Mouse (Mus musculus) embryonic facial prominence, embryonic 15.5 days (tissue): ENCODE results near the gene Adss. TPM values are rescaled to one million over a fixed set of nuclear protein-coding genes. Genes with fewer than 3 reads are reported as not detected.

Experiments used
- ATAC-seq: fragments of 200-750 bp; cut with Nextera tagmentation; 2 replicates; pipeline ENCODE4 v1.8.0; 2017; ENCODE audit warnings: low read depth, moderate TSS enrichment; ENCODE audit not compliant: insufficient number of reproducible peaks, low FRiP score, low TSS enrichment
- H3K27ac ChIP-seq: fragments of 300-500 bp; sonication (generic); replicated peaks from 2 replicates; pipeline ENCODE4 v1.5.1; 2015; ENCODE audit warnings: mild to moderate bottlenecking, inconsistent platforms
- H3K27me3 ChIP-seq: fragments of 300-500 bp; sonication (generic); 2 replicates; pipeline ENCODE4 v1.6.1; 2015; ENCODE audit warnings: inconsistent platforms
- H3K36me3 ChIP-seq: fragments of 300-500 bp; sonication (generic); 2 replicates; pipeline ENCODE4 v1.6.1; 2015; ENCODE audit warnings: mild to moderate bottlenecking, inconsistent platforms
- H3K4me1 ChIP-seq: fragments of 300-500 bp; sonication (generic); 2 replicates; pipeline ENCODE4 v1.6.1; 2015; ENCODE audit warnings: inconsistent platforms
- H3K4me2 ChIP-seq: fragments of 300-500 bp; sonication (generic); replicated peaks from 2 replicates; pipeline ENCODE4 v1.6.1; 2015; ENCODE audit warnings: mild to moderate bottlenecking, inconsistent platforms
- H3K4me3 ChIP-seq: fragments of 300-500 bp; sonication (generic); replicated peaks from 2 replicates; pipeline ENCODE4 v1.5.1; 2015; ENCODE audit warnings: mild to moderate bottlenecking, inconsistent platforms
- H3K9ac ChIP-seq: fragments of 300-500 bp; sonication (generic); 2 replicates; pipeline ENCODE4 v1.6.1; 2015; ENCODE audit warnings: inconsistent platforms
- H3K9me3 ChIP-seq: fragments of 300-500 bp; sonication (generic); replicated peaks from 2 replicates; pipeline ENCODE4 v1.6.1; 2016; ENCODE audit warnings: inconsistent platforms
- WGBS: fragments of 180-500 bp; shearing (Covaris S2); methylation state at CpG from one replicate; pipeline ENCODE4 v1.1.7; 2015; 5-methylcytosine and 5-hydroxymethylcytosine counted together
- polyA plus RNA-seq: library from polyadenylated mRNA; unstranded; fragments of >200 nt; fragmentation: Nextera tagmentation; extraction: Ambion mirVana; gene quantifications from 2 replicates; pipeline ENCODE4 v1.2.1, GENCODE M21; 2015

Adss gene
- polyA plus RNA-seq, 1 experiment from 2014 or later, result 49.8 TPM

DNA sequence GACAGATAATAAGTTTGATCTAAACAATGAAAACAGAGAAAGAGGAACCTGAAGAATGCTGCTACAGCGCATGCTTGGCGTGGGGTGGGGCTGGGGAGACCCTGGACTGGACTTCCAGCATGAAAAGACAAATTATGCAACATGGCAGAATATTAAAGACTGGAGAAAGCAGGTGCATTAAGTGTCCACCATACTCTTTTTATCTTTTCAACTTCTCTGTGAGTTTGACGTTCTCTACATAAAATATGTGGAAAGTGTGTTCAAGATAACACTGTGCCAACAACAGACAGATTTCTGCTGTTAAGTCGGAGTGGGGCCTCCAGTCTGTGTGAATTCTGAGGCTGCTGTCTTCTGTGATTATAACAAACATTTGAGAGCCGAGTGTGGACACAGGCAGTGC, 69.4 kb downstream of the Adss start:
- H3K9ac ChIP-seq, result no peak overlapping the region
- H3K4me2 ChIP-seq, result no peak overlapping the region
- H3K36me3 ChIP-seq, result no peaks in the 10 kb centered on the region
- no peak for ATAC-seq
- WGBS, result 72% methylated on average over 5 of the region's 5 CpGs
- no peak overlapping the region for H3K27ac ChIP-seq
- 0 out of 2 replicates have a peak, but pooled peaks cover 4% of the 10 kb centered on the region for H3K9me3 ChIP-seq
- H3K4me1 ChIP-seq, result no peaks in the 10 kb centered on the region
- no peaks in the 10 kb centered on the region for H3K27me3 ChIP-seq
- no peak overlapping the region for H3K4me3 ChIP-seq

DNA sequence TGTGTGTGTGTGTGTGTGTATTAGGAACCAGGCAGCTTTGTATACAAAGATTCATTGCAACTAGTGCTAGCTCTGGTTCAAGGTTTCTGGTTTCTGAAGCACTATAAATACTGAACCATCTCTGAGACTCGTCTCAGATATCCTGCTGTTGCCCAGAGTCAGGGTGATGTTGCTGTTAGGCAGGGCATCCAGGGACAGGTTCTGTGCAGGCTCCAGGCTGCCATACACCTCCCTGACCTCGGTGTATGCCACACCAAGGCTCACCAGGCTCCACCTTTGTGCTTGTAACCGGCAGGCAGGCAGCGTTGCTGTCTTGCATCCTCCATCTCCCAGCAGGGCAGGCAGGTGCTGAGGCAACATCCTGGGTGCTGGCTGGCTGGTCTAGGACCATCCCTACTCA, 72.5 kb downstream of the Adss start:
- H3K4me1 ChIP-seq, result no peaks in the 10 kb centered on the region
- WGBS, result 67% methylated on average over 4 of the region's 4 CpGs
- H3K27ac ChIP-seq, result no peak overlapping the region
- no peak overlapping the region for H3K4me3 ChIP-seq
- no peaks in the 10 kb centered on the region for H3K36me3 ChIP-seq
- ATAC-seq, result no peak
- no peak overlapping the region for H3K4me2 ChIP-seq
- H3K9ac ChIP-seq, result no peak overlapping the region
- H3K27me3 ChIP-seq, result no peaks in the 10 kb centered on the region
- no peaks in the 10 kb centered on the region for H3K9me3 ChIP-seq

GRCm38 (mm10) chr1:177719029-177719427, 77.3 kb downstream of the Adss start:
- no peak overlapping the region for H3K4me3 ChIP-seq
- no peak overlapping the region for H3K4me2 ChIP-seq
- H3K9me3 ChIP-seq, result no peaks in the 10 kb centered on the region
- ATAC-seq, result peak; percentile 7; the same call in 1 of the 2 replicates
- H3K9ac ChIP-seq, result no peak overlapping the region
- H3K4me1 ChIP-seq, result no peaks in the 10 kb centered on the region
- H3K27me3 ChIP-seq, result no peaks in the 10 kb centered on the region
- 62% methylated on average over 3 of the region's 3 CpGs for WGBS
- H3K36me3 ChIP-seq, result no peaks in the 10 kb centered on the region
- no peak overlapping the region for H3K27ac ChIP-seq

- H3K27me3 ChIP-seq, result no peaks in the 10 kb centered on the region
- WGBS, result 55% methylated on average over 11 of the region's 11 CpGs
- no peak for ATAC-seq
Observed at GRCm38 (mm10) chr1:177718340-177719028, 77.8 kb downstream of the Adss start.

GRCm38 (mm10) chr1:177717057-177717835, 79.1 kb downstream of the Adss start:
- H3K4me2 ChIP-seq, result no peak overlapping the region
- H3K27ac ChIP-seq, result no peak overlapping the region
- ATAC-seq, result no peak
- WGBS, result 78% methylated on average over 7 of the region's 7 CpGs
- no peaks in the 10 kb centered on the region for H3K36me3 ChIP-seq
- H3K27me3 ChIP-seq, result no peaks in the 10 kb centered on the region
- H3K9ac ChIP-seq, result no peak overlapping the region
- H3K4me1 ChIP-seq, result no peaks in the 10 kb centered on the region
- no peaks in the 10 kb centered on the region for H3K9me3 ChIP-seq
- no peak overlapping the region for H3K4me3 ChIP-seq

More at GRCm38 (mm10) chr1:177718340-177719028, 77.8 kb downstream of the Adss start:
- H3K4me1 ChIP-seq, result no peaks in the 10 kb centered on the region
- no peak overlapping the region for H3K4me3 ChIP-seq
- H3K27ac ChIP-seq, result no peak overlapping the region
- no peaks in the 10 kb centered on the region for H3K9me3 ChIP-seq
- no peak overlapping the region for H3K9ac ChIP-seq
- H3K4me2 ChIP-seq, result no peak overlapping the region
- no peaks in the 10 kb centered on the region for H3K36me3 ChIP-seq

DNA sequence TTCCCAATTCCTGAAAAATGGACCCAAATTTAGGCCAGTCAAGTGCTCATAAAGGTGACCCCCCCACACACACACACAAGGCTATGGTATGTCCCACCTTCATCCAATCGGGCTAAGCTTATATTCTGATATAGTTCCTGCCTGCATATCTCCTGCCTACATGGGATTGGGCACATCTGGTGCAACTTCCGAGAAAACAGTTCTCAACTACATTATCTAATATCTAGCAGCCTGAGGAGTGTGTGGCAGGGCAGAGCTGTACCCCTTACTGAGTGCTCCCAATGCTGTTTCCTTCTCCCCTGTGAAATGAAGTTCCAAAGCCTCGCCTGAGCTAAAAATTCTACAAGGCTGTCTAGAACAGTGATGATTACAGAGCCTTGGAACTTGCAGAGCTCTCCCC, 79.9 kb downstream of the Adss start:
- Histone ChIP-seq H3K4me3 (no peak overlapping the region), H3K4me2 (no peak overlapping the region), H3K27ac (no peak overlapping the region), H3K9me3 (no peaks in the 10 kb centered on the region), H3K4me1 (no peaks in the 10 kb centered on the region), H3K27me3 (no peaks in the 10 kb centered on the region), H3K9ac (no peak overlapping the region), H3K36me3 (no peaks in the 10 kb centered on the region)
- no peak for ATAC-seq
- WGBS, result 61% methylated on average over 3 of the region's 3 CpGs

DNA sequence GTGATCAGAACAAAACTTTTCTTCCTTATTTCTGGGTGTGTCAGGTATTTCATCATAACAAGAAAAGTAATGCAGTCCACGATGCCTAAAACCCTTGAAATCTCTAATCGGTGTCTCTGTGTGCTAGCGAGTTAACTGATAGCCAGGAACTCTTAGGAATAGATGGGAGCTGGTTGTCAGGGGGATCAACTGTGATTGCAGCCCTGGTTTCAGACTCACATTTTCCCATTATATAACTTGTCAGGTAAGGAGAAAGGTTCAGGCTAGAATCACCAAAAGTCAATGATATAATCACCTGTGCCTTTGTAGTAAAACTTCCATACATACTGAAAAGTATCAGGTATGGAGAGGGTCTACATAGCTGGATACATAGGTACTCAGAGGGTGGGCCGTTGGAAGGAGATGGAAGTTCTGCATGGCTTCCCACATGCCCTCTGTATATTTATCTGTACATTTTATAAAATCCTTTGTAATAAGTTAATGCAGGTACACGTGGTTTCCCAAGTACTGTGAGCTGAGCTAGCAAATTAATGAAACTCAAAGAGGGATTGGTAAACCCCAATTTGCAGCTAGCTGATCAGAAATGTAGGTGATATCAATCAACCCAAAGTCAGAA, 81.8 kb downstream of the Adss start:
- Histone ChIP-seq H3K27me3 (no peaks in the 10 kb centered on the region), H3K36me3 (no peaks in the 10 kb centered on the region), H3K9me3 (no peaks in the 10 kb centered on the region), H3K9ac (no peak overlapping the region), H3K4me3 (no peak overlapping the region), H3K4me1 (no peaks in the 10 kb centered on the region), H3K27ac (no peak overlapping the region), H3K4me2 (no peak overlapping the region)
- no peak for ATAC-seq
- 81% methylated on average over 5 of the region's 5 CpGs for WGBS

DNA sequence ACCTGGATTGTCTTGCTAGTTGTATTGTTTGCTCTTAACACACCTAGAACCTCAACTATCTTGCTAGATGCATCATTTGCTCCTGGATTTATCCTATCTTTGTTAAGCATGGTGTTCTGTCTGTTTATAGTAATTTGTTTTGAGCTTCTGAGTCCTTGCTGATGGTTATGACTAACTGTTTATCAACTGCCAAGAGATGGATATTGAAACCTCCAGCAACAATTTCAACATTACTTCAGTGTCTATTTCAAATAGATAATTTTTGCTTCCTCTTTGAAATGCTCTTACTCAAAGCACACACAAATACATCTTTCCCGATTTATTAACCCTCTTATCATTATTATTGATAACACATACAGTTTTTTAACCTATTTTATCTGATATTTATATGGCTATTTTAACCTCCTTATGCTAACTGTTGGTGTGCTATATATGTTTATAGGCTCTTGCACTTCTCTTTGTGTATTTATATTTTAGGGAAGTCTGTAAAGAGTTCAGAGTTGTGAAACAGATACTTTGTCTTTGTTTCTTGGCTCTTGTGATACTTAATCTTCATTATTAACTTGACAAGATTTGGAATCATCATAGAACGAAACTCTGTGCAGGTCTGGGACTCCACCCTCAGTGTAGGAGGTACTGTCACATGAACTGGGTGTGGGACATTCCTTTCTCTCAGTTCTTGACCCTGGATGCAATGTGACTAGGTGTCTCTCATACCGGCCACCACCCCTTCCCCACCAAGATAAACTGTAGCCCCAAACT, 82.5 kb downstream of the Adss start:
- Histone ChIP-seq H3K4me3 (no peak overlapping the region), H3K36me3 (no peaks in the 10 kb centered on the region), H3K9ac (no peak overlapping the region), H3K27ac (no peak overlapping the region), H3K9me3 (no peaks in the 10 kb centered on the region), H3K4me1 (no peaks in the 10 kb centered on the region), H3K27me3 (no peaks in the 10 kb centered on the region), H3K4me2 (no peak overlapping the region)
- ATAC-seq, result no peak
- 74% methylated on average over 3 of the region's 3 CpGs for WGBS

Other genes with a start within 250 kb of the Adss start
- gene 1700016C15Rik, start 66.7 kb downstream of the Adss start, polyA plus RNA-seq, result 0.98 and 1.2 TPM in 2 replicates
- 0.25 and 0.39 TPM in 2 replicates for gene Catspere2, start 186.9 kb upstream of the Adss start, polyA plus RNA-seq